Mouse (Mus musculus) MEL (cell line): ENCODE results near the gene Napsa. TPM values are rescaled to one million over a fixed set of nuclear protein-coding genes. Genes with fewer than 3 reads are reported as not detected.
A peak's percentile ranks its signal among the peaks of the same experiment; 100 is the strongest.

Experiments used
- DNase-seq: peaks from one replicate; pipeline ENCODE4 v3.0.0; 2011; ENCODE audit warnings: low read depth, low spot score
- H3K27ac ChIP-seq: 2 replicates; pipeline ENCODE4 v1.5.1; 2012; ENCODE audit warnings: low read depth, mild to moderate bottlenecking, control low read depth, low read length, moderate library complexity; ENCODE audit not compliant: control insufficient read depth
- H3K27me3 ChIP-seq, 2 experiments: fragments of 150-350 bp in 1 of 2; sonication (generic) in 1 of 2; 2 replicates each; pipeline ENCODE4 v1.6.1; 2012; ENCODE audit warnings: low read length in 2 of 2, mild to moderate bottlenecking in 2 of 2, improper control_type of control experiment in 1 of 2, moderate library complexity in 1 of 2; ENCODE audit not compliant: insufficient read depth in 2 of 2, control insufficient read depth in 1 of 2
- H3K36me3 ChIP-seq, 2 experiments: 2 replicates each; pipeline ENCODE4 v1.6.1; 2012 to 2014; ENCODE audit warnings: low read length in 2 of 2, improper control_type of control experiment in 1 of 2, inconsistent platforms in 1 of 2, mild to moderate bottlenecking in 1 of 2; ENCODE audit not compliant: insufficient read depth in 2 of 2, control insufficient read depth in 1 of 2
- H3K4me1 ChIP-seq, 2 experiments: fragments of 150-350 bp in 1 of 2; sonication (generic) in 1 of 2; 2 replicates each; pipeline ENCODE4 v1.6.1; 2012; ENCODE audit warnings: low read length in 2 of 2, improper control_type of control experiment in 1 of 2, mild to moderate bottlenecking in 1 of 2; ENCODE audit not compliant: insufficient read depth in 2 of 2, control insufficient read depth in 1 of 2
- H3K4me3 ChIP-seq, 2 experiments: fragments of 150-350 bp in 1 of 2; sonication (generic) in 1 of 2; 2 replicates each; pipeline ENCODE4 v1.5.1; 2012; ENCODE audit warnings: low read depth in 2 of 2, low read length in 2 of 2, mild to moderate bottlenecking in 2 of 2, moderate library complexity in 2 of 2, control low read depth in 1 of 2, improper control_type of control experiment in 1 of 2; ENCODE audit not compliant: control insufficient read depth in 1 of 2, insufficient read depth in 1 of 2
- H3K79me2 ChIP-seq: 2 replicates; pipeline ENCODE4 v1.6.1; 2012; ENCODE audit warnings: mild to moderate bottlenecking, low read length, moderate library complexity; ENCODE audit not compliant: control insufficient read depth, poor library complexity, insufficient read depth
- H3K9ac ChIP-seq: 2 replicates; pipeline ENCODE4 v1.6.1; 2012; ENCODE audit warnings: low read depth, mild to moderate bottlenecking, control low read depth, low read length, moderate library complexity; ENCODE audit not compliant: control insufficient read depth, poor library complexity, severe bottlenecking
- H3K9me3 ChIP-seq: fragments of 150-350 bp; sonication (generic); replicated peaks from 2 replicates; pipeline ENCODE4 v1.6.1; 2012; ENCODE audit warnings: mild to moderate bottlenecking, low read length, improper control_type of control experiment, moderate library complexity; ENCODE audit not compliant: insufficient read depth
- CTCF ChIP-seq, 3 experiments: IDR thresholded peaks in 2 of 3; conservative IDR thresholded peaks in 1 of 3; 2 replicates each; pipeline ENCODE4 v1.5.1; 2011 to 2012; ENCODE audit warnings: low read length in 3 of 3, low read depth in 2 of 3, mild to moderate bottlenecking in 2 of 3, improper control_type of control experiment in 1 of 3, inconsistent platforms in 1 of 3, mixed read lengths in 1 of 3, moderate library complexity in 1 of 3; ENCODE audit not compliant: control insufficient read depth in 1 of 3, insufficient read depth in 1 of 3, poor library complexity in 1 of 3, severe bottlenecking in 1 of 3
- E2F4 ChIP-seq: IDR thresholded peaks from 2 replicates; pipeline ENCODE4 v1.6.1; 2011; ENCODE audit warnings: low read depth, low read length, improper control_type of control experiment, borderline replicate concordance
- ELF1 ChIP-seq: IDR thresholded peaks from 2 replicates; pipeline ENCODE4 v1.6.1; 2014; ENCODE audit warnings: low read depth, mild to moderate bottlenecking, inconsistent platforms, low read length, improper control_type of control experiment, moderate library complexity
- EP300 ChIP-seq, 2 experiments: IDR thresholded peaks; 2 replicates each; pipeline ENCODE4 v1.6.1; 2011; ENCODE audit warnings: improper control_type of control experiment in 2 of 2, low read length in 2 of 2, low read depth in 1 of 2, mild to moderate bottlenecking in 1 of 2
- JUND ChIP-seq: IDR thresholded peaks from 2 replicates; pipeline ENCODE4 v1.6.1; 2011; ENCODE audit warnings: low read depth, mild to moderate bottlenecking, improper control_type of control experiment, low read length
- KAT2A ChIP-seq: conservative IDR thresholded peaks from 2 replicates; pipeline ENCODE4 v1.6.1; 2012; ENCODE audit warnings: low read depth, low read length, improper control_type of control experiment, inconsistent platforms
- MAX ChIP-seq: IDR thresholded peaks from 2 replicates; pipeline ENCODE4 v1.6.1; 2011; ENCODE audit warnings: low read length, improper control_type of control experiment
- MXI1 ChIP-seq: IDR thresholded peaks from 2 replicates; pipeline ENCODE4 v1.6.1; 2011; ENCODE audit warnings: mild to moderate bottlenecking, low read depth, low read length, improper control_type of control experiment
- POLR2A ChIP-seq, 2 experiments: IDR thresholded peaks; 2 replicates each; pipeline ENCODE4 v1.6.1; 2011 to 2012; ENCODE audit warnings: low read length in 2 of 2, mild to moderate bottlenecking in 2 of 2, control low read depth in 1 of 2, improper control_type of control experiment in 1 of 2, low read depth in 1 of 2, moderate library complexity in 1 of 2; ENCODE audit not compliant: control insufficient read depth in 1 of 2, insufficient read depth in 1 of 2, poor library complexity in 1 of 2
- SIN3A ChIP-seq: IDR thresholded peaks from 2 replicates; pipeline ENCODE4 v1.6.1; 2012; ENCODE audit warnings: low read length, improper control_type of control experiment, inconsistent platforms
- TCF12 ChIP-seq: IDR thresholded peaks from 2 replicates; pipeline ENCODE4 v1.6.1; 2014; ENCODE audit warnings: low read depth, mild to moderate bottlenecking, inconsistent platforms, low read length, improper control_type of control experiment, moderate library complexity
- ZC3H11A ChIP-seq: IDR thresholded peaks from 2 replicates; pipeline ENCODE4 v1.6.1; 2012; ENCODE audit warnings: low read depth, mild to moderate bottlenecking, inconsistent platforms, low read length, improper control_type of control experiment
- polyA plus RNA-seq, 2 experiments: library from polyadenylated mRNA; stranded (reverse) in 1 of 2; unstranded in 1 of 2; fragments of >175 nt in 1 of 2; fragments of >200 nt in 1 of 2; gene quantifications; 2 replicates each; pipeline versions ENCODE4 v1.2.1 to v1.2.4; 2012; ENCODE audit warnings: low replicate concordance in 2 of 2, low read depth in 1 of 2; ENCODE audit not compliant: insufficient read length in 2 of 2, insufficient read depth in 1 of 2, missing spikeins in 1 of 2
- total RNA-seq: library from RNA; depleted of rRNA; stranded (reverse); fragments of 300-350 nt; gene quantifications from 2 replicates; pipeline ENCODE4 v1.2.3, GENCODE M21; 2012

The Napsa gene
- total and polyA plus RNA-seq, 3 experiments, result 0.33 TPM; not detected in 2

DNA sequence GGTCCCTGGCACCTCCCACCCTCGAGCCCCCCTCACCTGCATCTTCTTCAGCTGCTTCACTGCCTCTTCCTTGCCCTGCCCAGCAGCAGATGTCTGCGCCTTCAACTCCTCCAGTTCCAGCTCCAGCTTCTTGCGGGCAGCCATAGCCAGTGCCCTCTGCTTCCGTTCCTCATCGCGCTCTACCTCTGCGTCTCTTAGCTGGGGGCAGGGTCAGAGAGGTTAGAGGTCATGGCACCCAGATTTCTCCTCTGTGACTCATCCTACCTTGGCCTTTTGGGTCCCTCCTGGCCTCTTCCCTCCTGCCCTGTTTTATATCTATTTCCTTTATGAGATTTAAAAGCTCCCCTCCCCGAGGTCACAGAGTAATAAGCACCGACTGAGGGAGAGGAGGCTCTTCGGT is 43.1 kb downstream of the Napsa start:
- no peaks in the 10 kb centered on the region for H3K27me3 ChIP-seq
- H3K9ac ChIP-seq, result no peak overlapping the region
- no peak for DNase-seq
- no peaks in the 10 kb centered on the region for H3K9me3 ChIP-seq
- no peaks in the 10 kb centered on the region for H3K36me3 ChIP-seq
- TF ChIP-seq JUND (no peak), ELF1 (no peak), EP300 (IDR thresholded peaks at IDR 0.05; ENCODE audit: low read depth in 1 of 2, low read length in 2 of 2) (no peak), KAT2A (no peak), ZC3H11A (no peak), MAX (no peak), SIN3A (no peak), TCF12 (no peak), E2F4 (no peak), POLR2A (IDR thresholded peaks at IDR 0.05; ENCODE audit: control insufficient read depth in 1 of 2, insufficient read depth in 1 of 2, low read depth in 1 of 2, low read length in 2 of 2, poor library complexity in 1 of 2) (no peak)
- H3K4me1 ChIP-seq, result no peaks in the 10 kb centered on the region
- no peak overlapping the region for H3K4me3 ChIP-seq
- no peak overlapping the region for H3K27ac ChIP-seq
- no peaks in the 10 kb centered on the region for H3K79me2 ChIP-seq

DNA sequence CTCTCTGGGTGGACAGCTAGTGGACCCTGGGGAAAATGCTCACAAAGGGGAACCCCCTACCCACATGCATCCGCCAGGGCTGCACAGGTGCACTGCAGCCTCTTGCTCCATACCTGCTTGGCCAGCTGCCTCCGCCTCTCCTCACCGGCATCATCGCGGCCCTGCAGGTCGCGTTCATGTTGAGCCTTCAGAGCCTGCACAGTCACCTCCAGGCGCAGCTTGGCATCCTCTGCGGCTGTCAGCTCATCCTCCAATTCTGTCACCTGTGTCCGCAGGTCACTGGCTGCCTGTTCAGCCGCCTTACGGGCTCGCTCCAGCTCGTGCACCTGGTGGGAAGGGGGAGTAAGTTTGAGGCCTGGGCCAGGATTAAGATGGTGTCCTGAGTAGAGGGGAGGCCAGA is 43.8 kb downstream of the Napsa start:
- no peak for DNase-seq
- Histone ChIP-seq H3K36me3 (no peaks in the 10 kb centered on the region), H3K9me3 (no peaks in the 10 kb centered on the region), H3K27ac (no peak overlapping the region), H3K4me3 (no peak overlapping the region), H3K4me1 (no peaks in the 10 kb centered on the region), H3K27me3 (no peaks in the 10 kb centered on the region), H3K9ac (no peak overlapping the region), H3K79me2 (no peaks in the 10 kb centered on the region)
- TF ChIP-seq MXI1, result no peak

DNA sequence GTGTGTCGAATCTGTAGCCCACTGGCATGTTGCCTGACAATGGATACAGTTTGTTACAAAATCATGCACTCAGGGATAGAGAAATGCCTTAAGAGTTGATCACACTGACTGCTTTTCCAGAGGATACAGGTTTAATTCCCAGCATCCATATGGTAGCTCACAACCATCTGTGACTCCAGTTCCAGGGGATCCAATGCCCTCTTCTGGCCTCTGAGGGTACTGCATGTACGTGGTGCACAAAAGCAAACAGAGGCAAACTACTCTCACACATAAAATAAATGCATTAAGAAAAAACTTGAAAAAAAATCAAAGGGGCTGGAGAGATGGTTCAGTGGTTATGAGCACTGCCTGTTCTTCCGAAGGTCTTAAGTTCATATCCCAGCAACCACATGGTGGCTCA is 44.9 kb downstream of the Napsa start:
- H3K36me3 ChIP-seq, result no peaks in the 10 kb centered on the region
- TF ChIP-seq CTCF (IDR thresholded peaks at IDR 0.05 in 2 of 3, conservative IDR thresholded peaks at IDR 0.05 in 1 of 3; ENCODE audit: control insufficient read depth in 1 of 3, insufficient read depth in 1 of 3, low read depth in 2 of 3, low read length in 3 of 3, poor library complexity in 1 of 3, severe bottlenecking in 1 of 3), result peak in 2 of 3 experiments; percentile 8 to 37; a peak in 2 of 6 replicates
- no peak for TF ChIP-seq KAT2A
- no peak for TF ChIP-seq JUND
- H3K9ac ChIP-seq, result no peak overlapping the region
- no peak overlapping the region for H3K27ac ChIP-seq
- H3K27me3 ChIP-seq, result no peaks in the 10 kb centered on the region
- H3K9me3 ChIP-seq, result no peaks in the 10 kb centered on the region
- no peak overlapping the region for H3K4me3 ChIP-seq
- DNase-seq, result peak; percentile 3
- H3K79me2 ChIP-seq, result no peaks in the 10 kb centered on the region
- H3K4me1 ChIP-seq, result no peaks in the 10 kb centered on the region
